12 mouse cellular contexts compared by ENCODE assay signal in genomic region chr15:96842881-96843280, GRCm38 (mm10).
"Had no signal": no experiment of that assay in that cellular context is flagged by ENCODE, and none has a peak within 500 bp of the region (broad histone marks: within the 10 kb centered on the region; RNA-seq: fewer than 3 reads in every experiment).

No protein-coding gene starts in this region.

- H3K27me3 ChIP-seq: limb, embryonic 12.5 days; neural tube, embryonic 15.5 days had no signal

- DNase-seq: kidney, adult 2 months; kidney, postnatal 25 days; lung, postnatal 10 days; lung, postnatal 4 days; midbrain, embryonic 14.5 days; spleen, adult 18-20 months; thymus, postnatal 4 days had no signal

- H3K4me1 ChIP-seq: midbrain, embryonic 10.5 days; neural tube, embryonic 15.5 days had no signal

- H3K27ac ChIP-seq: limb, embryonic 12.5 days; liver, embryonic 14.5 days; midbrain, embryonic 10.5 days; neural tube, embryonic 15.5 days had no signal

- H3K4me2 ChIP-seq: limb, embryonic 12.5 days; neural tube, embryonic 15.5 days had no signal

- H3K4me3 ChIP-seq: limb, embryonic 12.5 days; midbrain, embryonic 10.5 days; myocyte; neural tube, embryonic 15.5 days had no signal

- H3K9me3 ChIP-seq: midbrain, embryonic 10.5 days; neural tube, embryonic 15.5 days had no signal

- H3K36me3 ChIP-seq: limb, embryonic 12.5 days; midbrain, embryonic 10.5 days; neural tube, embryonic 15.5 days had no signal

- H3K9ac ChIP-seq: limb, embryonic 12.5 days; liver, embryonic 14.5 days; neural tube, embryonic 15.5 days had no signal
